Mouse (Mus musculus) regulatory T cell (primary cell): ENCODE measurements at regions not wholly inside any gene's neighbourhood (a gene's known extent, or its start where the extent isn't known, plus 50 kb on each side); places are given as distances from the start of the nearest gene placed in this dataset.

Experiments used
- in situ Hi-C: fragments of 300-600 bp; cut with MboI, MseI; formaldehyde crosslinking; loops from one replicate; pipeline ENCODE4 v1.15.1; 2025; ENCODE audit warnings: high pct_unique_total_duplicates

GRCm38 (mm10) chr14:82065173-82065572 is 2081.3 kb downstream of the Olfm4 start:
- in situ Hi-C loops: loop anchor here (10.0 kb wide), 1 partner anchor 1780 kb away; no protein-coding TSS in a partner anchor

- in situ Hi-C loops: no loop called here
These were observed 2117.8 kb downstream of the Olfm4 start for GRCm38 (mm10) chr14:82101643-82102042.

- in situ Hi-C loops: no loop called here
These were observed 2129.0 kb downstream of the Olfm4 start for GRCm38 (mm10) chr14:82112851-82113250.

GRCm38 (mm10) chr14:82148827-82149498 is 2165.1 kb downstream of the Olfm4 start:
- in situ Hi-C loops: no loop called here

GRCm38 (mm10) chr14:82185334-82185733 is 2201.5 kb downstream of the Olfm4 start:
- in situ Hi-C loops: no loop called here

- in situ Hi-C loops: no loop called here
These were observed 2226.5 kb downstream of the Olfm4 start for GRCm38 (mm10) chr14:82210402-82210801.

GRCm38 (mm10) chr14:82228522-82228921 is 2214.8 kb upstream of the Pcdh17 start:
- in situ Hi-C loops: no loop called here

GRCm38 (mm10) chr14:82236238-82236637 is 2207.1 kb upstream of the Pcdh17 start:
- in situ Hi-C loops: no loop called here

GRCm38 (mm10) chr14:82243321-82243720 is 2200.0 kb upstream of the Pcdh17 start:
- in situ Hi-C loops: no loop called here

- in situ Hi-C loops: no loop called here
These were observed 2198.5 kb upstream of the Pcdh17 start for GRCm38 (mm10) chr14:82244891-82245290.
